Mouse (Mus musculus) liver, postnatal 0 days (tissue): Measurements from ENCODE around the gene Pvr.

ENCODE experiments used
- CTCF ChIP-seq: sonication (generic); IDR thresholded peaks from 2 replicates; pipeline ENCODE4 v1.5.1; 2016; ENCODE audit warnings: antibody characterized with exemption, low read depth
- EP300 ChIP-seq: IDR thresholded peaks from 2 replicates; pipeline ENCODE4 v1.6.1; 2016; ENCODE audit warnings: antibody characterized with exemption, low read depth, mild to moderate bottlenecking

DNA sequence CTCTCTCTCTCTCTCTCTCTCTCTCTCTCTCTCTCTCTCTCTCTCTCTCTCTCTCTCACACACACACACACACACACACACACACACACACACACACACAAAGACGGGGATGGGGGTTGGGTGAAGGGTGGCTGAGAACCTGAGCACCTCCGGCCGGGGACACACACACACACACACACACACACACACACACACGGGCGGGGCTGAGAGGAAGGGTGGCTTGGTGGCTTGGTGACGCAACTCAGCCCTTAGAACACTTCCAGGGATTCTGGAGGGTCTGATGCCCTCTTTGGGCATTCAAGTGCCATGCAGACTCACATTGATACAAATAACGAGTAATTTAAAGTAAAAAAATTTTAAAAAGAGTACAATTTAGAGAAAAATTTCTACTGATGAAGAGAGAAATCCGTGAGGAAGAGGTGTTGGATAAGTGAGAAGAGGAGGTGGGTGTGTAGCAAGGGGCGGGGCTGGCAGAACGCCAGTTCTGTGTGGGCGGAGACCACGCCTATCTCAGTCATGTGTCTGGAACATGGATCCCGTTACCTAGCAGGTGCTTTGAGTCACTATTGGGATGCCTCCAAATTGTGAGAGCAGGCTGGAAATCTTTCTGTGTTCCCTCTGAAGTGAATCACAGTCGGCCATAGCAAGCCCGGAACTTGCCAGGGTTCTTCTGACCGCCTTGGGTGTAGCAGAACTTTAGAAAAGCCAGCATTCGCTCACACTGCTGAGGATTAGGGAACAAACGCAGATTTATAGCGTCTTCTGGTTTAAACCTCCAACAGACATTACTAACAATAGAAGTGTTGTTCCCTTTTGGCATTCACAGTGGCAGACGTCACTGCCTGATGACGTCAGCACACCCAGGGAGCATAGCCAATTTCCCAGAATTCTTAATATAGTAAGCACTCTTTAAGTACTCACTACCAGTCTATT, 12.2 kb upstream of the Pvr start:
- TF ChIP-seq CTCF (no peak), EP300 (peak; percentile 51; the same call in 1 of the 2 replicates)
